Mouse (Mus musculus) MEL (cell line): ENCODE results near the gene Lgr6. TPM values are rescaled to one million over a fixed set of nuclear protein-coding genes. Genes with fewer than 3 reads are reported as not detected.

Source experiments
- DNase-seq: peaks from one replicate; pipeline ENCODE4 v3.0.0; 2011; ENCODE audit warnings: low read depth, low spot score
- H3K27ac ChIP-seq: 2 replicates; pipeline ENCODE4 v1.5.1; 2012; ENCODE audit warnings: low read depth, mild to moderate bottlenecking, control low read depth, low read length, moderate library complexity; ENCODE audit not compliant: control insufficient read depth
- H3K27me3 ChIP-seq, 2 experiments: fragments of 150-350 bp in 1 of 2; sonication (generic) in 1 of 2; 2 replicates each; pipeline ENCODE4 v1.6.1; 2012; ENCODE audit warnings: low read length in 2 of 2, mild to moderate bottlenecking in 2 of 2, improper control_type of control experiment in 1 of 2, moderate library complexity in 1 of 2; ENCODE audit not compliant: insufficient read depth in 2 of 2, control insufficient read depth in 1 of 2
- H3K36me3 ChIP-seq, 2 experiments: 2 replicates each; pipeline ENCODE4 v1.6.1; 2012 to 2014; ENCODE audit warnings: low read length in 2 of 2, improper control_type of control experiment in 1 of 2, inconsistent platforms in 1 of 2, mild to moderate bottlenecking in 1 of 2; ENCODE audit not compliant: insufficient read depth in 2 of 2, control insufficient read depth in 1 of 2
- H3K4me1 ChIP-seq, 2 experiments: fragments of 150-350 bp in 1 of 2; sonication (generic) in 1 of 2; 2 replicates each; pipeline ENCODE4 v1.6.1; 2012; ENCODE audit warnings: low read length in 2 of 2, improper control_type of control experiment in 1 of 2, mild to moderate bottlenecking in 1 of 2; ENCODE audit not compliant: insufficient read depth in 2 of 2, control insufficient read depth in 1 of 2
- H3K4me3 ChIP-seq, 2 experiments: fragments of 150-350 bp in 1 of 2; sonication (generic) in 1 of 2; 2 replicates each; pipeline ENCODE4 v1.5.1; 2012; ENCODE audit warnings: low read depth in 2 of 2, low read length in 2 of 2, mild to moderate bottlenecking in 2 of 2, moderate library complexity in 2 of 2, control low read depth in 1 of 2, improper control_type of control experiment in 1 of 2; ENCODE audit not compliant: control insufficient read depth in 1 of 2, insufficient read depth in 1 of 2
- H3K79me2 ChIP-seq: 2 replicates; pipeline ENCODE4 v1.6.1; 2012; ENCODE audit warnings: mild to moderate bottlenecking, low read length, moderate library complexity; ENCODE audit not compliant: control insufficient read depth, poor library complexity, insufficient read depth
- H3K9ac ChIP-seq: 2 replicates; pipeline ENCODE4 v1.6.1; 2012; ENCODE audit warnings: low read depth, mild to moderate bottlenecking, control low read depth, low read length, moderate library complexity; ENCODE audit not compliant: control insufficient read depth, poor library complexity, severe bottlenecking
- H3K9me3 ChIP-seq: fragments of 150-350 bp; sonication (generic); replicated peaks from 2 replicates; pipeline ENCODE4 v1.6.1; 2012; ENCODE audit warnings: mild to moderate bottlenecking, low read length, improper control_type of control experiment, moderate library complexity; ENCODE audit not compliant: insufficient read depth
- CHD1 ChIP-seq: IDR thresholded peaks from 2 replicates; pipeline ENCODE4 v1.6.1; 2012; ENCODE audit warnings: low read depth, mild to moderate bottlenecking, inconsistent platforms, low read length, improper control_type of control experiment
- CHD2 ChIP-seq: IDR thresholded peaks from 2 replicates; pipeline ENCODE4 v1.6.1; 2011; ENCODE audit warnings: low read length, improper control_type of control experiment
- E2F4 ChIP-seq: IDR thresholded peaks from 2 replicates; pipeline ENCODE4 v1.6.1; 2011; ENCODE audit warnings: low read depth, low read length, improper control_type of control experiment, borderline replicate concordance
- ELF1 ChIP-seq: IDR thresholded peaks from 2 replicates; pipeline ENCODE4 v1.6.1; 2014; ENCODE audit warnings: low read depth, mild to moderate bottlenecking, inconsistent platforms, low read length, improper control_type of control experiment, moderate library complexity
- EP300 ChIP-seq, 2 experiments: IDR thresholded peaks; 2 replicates each; pipeline ENCODE4 v1.6.1; 2011; ENCODE audit warnings: improper control_type of control experiment in 2 of 2, low read length in 2 of 2, low read depth in 1 of 2, mild to moderate bottlenecking in 1 of 2
- GABPA ChIP-seq: IDR thresholded peaks from 2 replicates; pipeline ENCODE4 v1.6.1; 2012; ENCODE audit warnings: low read depth, mild to moderate bottlenecking, inconsistent platforms, low read length, improper control_type of control experiment, moderate library complexity
- GATA1 ChIP-seq: IDR thresholded peaks from 2 replicates; pipeline ENCODE4 v1.6.1; 2011; ENCODE audit warnings: low read depth, low read length, improper control_type of control experiment
- MAFK ChIP-seq: IDR thresholded peaks from 2 replicates; pipeline ENCODE4 v1.6.1; 2011; ENCODE audit warnings: low read depth, mild to moderate bottlenecking, low read length, improper control_type of control experiment, borderline replicate concordance
- MAX ChIP-seq: IDR thresholded peaks from 2 replicates; pipeline ENCODE4 v1.6.1; 2011; ENCODE audit warnings: low read length, improper control_type of control experiment
- MAZ ChIP-seq: IDR thresholded peaks from 2 replicates; pipeline ENCODE4 v1.6.1; 2012; ENCODE audit warnings: low read depth, mild to moderate bottlenecking, inconsistent platforms, low read length, improper control_type of control experiment
- MEF2A ChIP-seq: IDR thresholded peaks from 2 replicates; pipeline ENCODE4 v1.6.1; 2014; ENCODE audit warnings: low read depth, mild to moderate bottlenecking, inconsistent platforms, low read length, improper control_type of control experiment; ENCODE audit not compliant: poor library complexity, insufficient replicate concordance, severe bottlenecking; ENCODE audit errors: extremely low read depth
- MXI1 ChIP-seq: IDR thresholded peaks from 2 replicates; pipeline ENCODE4 v1.6.1; 2011; ENCODE audit warnings: mild to moderate bottlenecking, low read depth, low read length, improper control_type of control experiment
- MYC ChIP-seq: IDR thresholded peaks from 2 replicates; pipeline ENCODE4 v1.6.1; 2011; ENCODE audit warnings: low read depth, mild to moderate bottlenecking, low read length, improper control_type of control experiment, moderate library complexity
- NRF1 ChIP-seq: IDR thresholded peaks from 2 replicates; pipeline ENCODE4 v1.6.1; 2014; ENCODE audit warnings: low read depth, mild to moderate bottlenecking, inconsistent platforms, low read length, improper control_type of control experiment, moderate library complexity; ENCODE audit not compliant: poor library complexity, insufficient read depth, severe bottlenecking
- POLR2A ChIP-seq, 2 experiments: IDR thresholded peaks; 2 replicates each; pipeline ENCODE4 v1.6.1; 2011 to 2012; ENCODE audit warnings: low read length in 2 of 2, mild to moderate bottlenecking in 2 of 2, control low read depth in 1 of 2, improper control_type of control experiment in 1 of 2, low read depth in 1 of 2, moderate library complexity in 1 of 2; ENCODE audit not compliant: control insufficient read depth in 1 of 2, insufficient read depth in 1 of 2, poor library complexity in 1 of 2
- POLR2AphosphoS2 ChIP-seq: IDR thresholded peaks from 2 replicates; pipeline ENCODE4 v1.6.1; 2011; ENCODE audit warnings: low read length, improper control_type of control experiment
- POLR2AphosphoS5 ChIP-seq: IDR thresholded peaks from 2 replicates; pipeline ENCODE4 v1.6.1; 2012; ENCODE audit warnings: low read depth, borderline replicate concordance, mild to moderate bottlenecking, inconsistent platforms, low read length, moderate library complexity, mixed read lengths
- RAD21 ChIP-seq: IDR thresholded peaks from 2 replicates; pipeline ENCODE4 v1.6.1; 2011; ENCODE audit warnings: mild to moderate bottlenecking, low read depth, low read length, improper control_type of control experiment
- RCOR1 ChIP-seq: IDR thresholded peaks from 2 replicates; pipeline ENCODE4 v1.6.1; 2012; ENCODE audit warnings: low read depth, mild to moderate bottlenecking, inconsistent platforms, low read length, improper control_type of control experiment
- SIN3A ChIP-seq: IDR thresholded peaks from 2 replicates; pipeline ENCODE4 v1.6.1; 2012; ENCODE audit warnings: low read length, improper control_type of control experiment, inconsistent platforms
- SMC3 ChIP-seq: IDR thresholded peaks from 2 replicates; pipeline ENCODE4 v1.6.1; 2011; ENCODE audit warnings: low read depth, low read length, improper control_type of control experiment
- TBP ChIP-seq: IDR thresholded peaks from 2 replicates; pipeline ENCODE4 v1.8.0; 2011; ENCODE audit warnings: low read depth, low read length, improper control_type of control experiment
- TCF12 ChIP-seq: IDR thresholded peaks from 2 replicates; pipeline ENCODE4 v1.6.1; 2014; ENCODE audit warnings: low read depth, mild to moderate bottlenecking, inconsistent platforms, low read length, improper control_type of control experiment, moderate library complexity
- UBTF ChIP-seq: IDR thresholded peaks from 2 replicates; pipeline ENCODE4 v1.6.1; 2012; ENCODE audit warnings: low read depth, mild to moderate bottlenecking, inconsistent platforms, low read length, improper control_type of control experiment, moderate library complexity, borderline replicate concordance; ENCODE audit not compliant: insufficient read depth
- USF1 ChIP-seq: IDR thresholded peaks from 2 replicates; pipeline ENCODE4 v1.6.1; 2014; ENCODE audit warnings: low read depth, mild to moderate bottlenecking, inconsistent platforms, low read length, improper control_type of control experiment, moderate library complexity
- ZMIZ1 ChIP-seq: IDR thresholded peaks from 2 replicates; pipeline ENCODE4 v1.6.1; 2012; ENCODE audit warnings: low read depth, mild to moderate bottlenecking, inconsistent platforms, low read length, improper control_type of control experiment, moderate library complexity
- polyA plus RNA-seq, 2 experiments: library from polyadenylated mRNA; stranded (reverse) in 1 of 2; unstranded in 1 of 2; fragments of >175 nt in 1 of 2; fragments of >200 nt in 1 of 2; gene quantifications; 2 replicates each; pipeline versions ENCODE4 v1.2.1 to v1.2.4; 2012; ENCODE audit warnings: low replicate concordance in 2 of 2, low read depth in 1 of 2; ENCODE audit not compliant: insufficient read length in 2 of 2, insufficient read depth in 1 of 2, missing spikeins in 1 of 2
- total RNA-seq: library from RNA; depleted of rRNA; stranded (reverse); fragments of 300-350 nt; gene quantifications from 2 replicates; pipeline ENCODE4 v1.2.3, GENCODE M21; 2012

The Lgr6 gene
- total and polyA plus RNA-seq, 3 experiments, result 0.04 to 0.10 TPM; not detected in 1

GRCm38 (mm10) chr1:134996471-134996870, 108.6 kb downstream of the Lgr6 start:
- Histone ChIP-seq H3K9me3 (no peaks in the 10 kb centered on the region), H3K36me3 (peaks cover 0 to 2% of the 10 kb centered on the region in 2 experiments; a peak in 1 of 4 replicates), H3K4me3 (no peak overlapping the region), H3K27ac (no peak overlapping the region)
- no peak for DNase-seq
- TF ChIP-seq CHD1 (no peak), UBTF (no peak), SIN3A (no peak), RAD21 (no peak), USF1 (no peak)
- TF ChIP-seq, all 39 proteins: peak for 0
- peaks cover 1 to 2% of the 10 kb centered on the region in 2 experiments; a peak in 2 of 4 replicates for H3K27me3 ChIP-seq
- no peaks in the 10 kb centered on the region for H3K79me2 ChIP-seq
- peaks cover 0 to 7% of the 10 kb centered on the region in 2 experiments; a peak in 3 of 4 replicates for H3K4me1 ChIP-seq
- H3K9ac ChIP-seq, result no peak overlapping the region

GRCm38 (mm10) chr1:134995954-134996353, 109.1 kb downstream of the Lgr6 start:
- H3K79me2 ChIP-seq, result no peaks in the 10 kb centered on the region
- no peak overlapping the region for H3K4me3 ChIP-seq
- H3K27me3 ChIP-seq, result peaks cover 1 to 2% of the 10 kb centered on the region in 2 experiments; a peak in 2 of 4 replicates
- no peak overlapping the region for H3K27ac ChIP-seq
- H3K4me1 ChIP-seq, result peaks cover 0 to 7% of the 10 kb centered on the region in 2 experiments; a peak in 3 of 4 replicates
- peak; percentile 11 for DNase-seq
- no peaks in the 10 kb centered on the region for H3K9me3 ChIP-seq
- TF ChIP-seq MEF2A (no peak), RCOR1 (no peak), GATA1 (no peak), TCF12 (no peak), MAFK (no peak), ZMIZ1 (no peak), EP300 (IDR thresholded peaks at IDR 0.05; ENCODE audit: low read depth in 1 of 2, low read length in 2 of 2) (no peak), MYC (no peak), MXI1 (no peak)
- H3K36me3 ChIP-seq, result peaks cover 0 to 2% of the 10 kb centered on the region in 2 experiments; a peak in 1 of 4 replicates
- H3K9ac ChIP-seq, result no peak overlapping the region

DNA sequence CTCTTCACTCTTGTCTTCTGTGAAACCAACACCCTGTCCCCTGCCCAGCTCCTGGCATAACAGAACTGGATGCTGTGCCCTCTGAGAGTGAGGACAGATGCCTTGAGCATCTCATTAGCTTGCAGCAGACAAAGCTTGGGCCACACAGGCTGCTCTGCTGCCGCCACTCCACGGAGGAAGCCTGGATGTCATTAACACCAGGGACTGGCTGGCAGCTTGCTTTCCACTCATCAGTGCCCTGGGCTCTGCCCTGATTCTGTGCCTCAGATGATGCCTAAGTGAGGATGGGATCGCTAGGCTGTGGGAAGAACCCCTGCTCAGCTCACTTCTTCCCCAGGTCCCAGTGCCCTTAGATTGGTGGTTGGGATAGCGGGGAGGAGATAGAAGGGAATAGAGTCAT, 109.6 kb downstream of the Lgr6 start:
- no peak overlapping the region for H3K4me3 ChIP-seq
- H3K36me3 ChIP-seq, result no peaks in the 10 kb centered on the region
- no peak overlapping the region for H3K9ac ChIP-seq
- no peaks in the 10 kb centered on the region for H3K9me3 ChIP-seq
- H3K4me1 ChIP-seq, result peaks cover 0 to 3% of the 10 kb centered on the region in 2 experiments; a peak in 3 of 4 replicates
- no peak overlapping the region for H3K27ac ChIP-seq
- TF ChIP-seq MAFK (no peak), MAX (no peak), NRF1 (no peak), SMC3 (no peak), USF1 (no peak), ELF1 (no peak), CHD2 (no peak), TCF12 (no peak), UBTF (no peak), E2F4 (no peak), MAZ (no peak), CHD1 (no peak), MXI1 (no peak), POLR2AphosphoS2 (no peak), TBP (no peak), POLR2AphosphoS5 (no peak), POLR2A (IDR thresholded peaks at IDR 0.05; ENCODE audit: control insufficient read depth in 1 of 2, insufficient read depth in 1 of 2, low read depth in 1 of 2, low read length in 2 of 2, poor library complexity in 1 of 2) (no peak), GABPA (no peak), GATA1 (no peak)
- H3K79me2 ChIP-seq, result no peaks in the 10 kb centered on the region
- no peak for DNase-seq
- peaks cover 1 to 2% of the 10 kb centered on the region in 2 experiments; a peak in 2 of 4 replicates for H3K27me3 ChIP-seq
